Mouse (Mus musculus): Measurements from ENCODE around the gene Tbrg4. TPM values are rescaled to one million over a fixed set of nuclear protein-coding genes. Genes with fewer than 3 reads are reported as not detected.

Gene Tbrg4
- polyA plus RNA-seq, 1 experiment: 190 TPM

- TF ChIP-seq POLR2A (IDR thresholded peaks at IDR 0.05; ENCODE audit: control insufficient read depth, extremely low read depth, insufficient read depth, low read length, poor library complexity): no peak
- no peak for TF ChIP-seq CTCF (IDR thresholded peaks at IDR 0.05; ENCODE audit: borderline replicate concordance, control insufficient read depth, extremely low read depth, insufficient read depth, low read length, poor library complexity)
- Histone ChIP-seq H3K27me3 (ENCODE audit: control insufficient read depth, insufficient read depth, low read length) (no peaks in the 10 kb centered on the region), H3K36me3 (ENCODE audit: control insufficient read depth, insufficient read depth, low read length) (peaks cover 43% of the 10 kb centered on the region), H3K4me3 (ENCODE audit: control insufficient read depth, insufficient read depth, low read length) (no peak overlapping the region), H3K4me1 (replicated peaks; ENCODE audit: control insufficient read depth, insufficient read depth, low read length) (peaks cover 38% of the 10 kb centered on the region), H3K27ac (ENCODE audit: control insufficient read depth, insufficient read depth, low read length) (no peak overlapping the region)
- 20% methylated on average over 4 of the region's 4 CpGs for WGBS
- no peak for DNase-seq
Observed at GRCm38 (mm10) chr11:6566496-6566895, 59.4 kb downstream of the Tbrg4 start.

Other genes with a start within 250 kb of the Tbrg4 start
- gene Zmiz2, start 237.0 kb downstream of the Tbrg4 start, polyA plus RNA-seq (2012; rRNA removed): 137 and 187 TPM in 2 replicates
- gene Ppia, start 210.6 kb downstream of the Tbrg4 start, polyA plus RNA-seq (2012; rRNA removed): 1,363 and 1,486 TPM in 2 replicates
- 163 and 178 TPM in 2 replicates for gene H2afv, start 181.6 kb downstream of the Tbrg4 start, polyA plus RNA-seq (2012; rRNA removed)
- gene Purb, start 150.2 kb downstream of the Tbrg4 start, polyA plus RNA-seq (2012; rRNA removed): 12.7 and 17.8 TPM in 2 replicates
- gene Myo1g, start 105.1 kb downstream of the Tbrg4 start, polyA plus RNA-seq (2012; rRNA removed): 202 and 216 TPM in 2 replicates
- gene Ccm2, start 79.2 kb downstream of the Tbrg4 start, polyA plus RNA-seq (2012; rRNA removed): 450 and 470 TPM in 2 replicates
- 0.33 and 0.36 TPM in 2 replicates for gene Nacad, start 20.0 kb downstream of the Tbrg4 start, polyA plus RNA-seq (2012; rRNA removed)
- gene Wap, start 12.6 kb upstream of the Tbrg4 start, polyA plus RNA-seq (2012; rRNA removed): 0.56 and 1.2 TPM in 2 replicates
- 7.8 and 9.0 TPM in 2 replicates for gene Ramp3, start 32.5 kb upstream of the Tbrg4 start, polyA plus RNA-seq (2012; rRNA removed)
- not detected in 2 replicates for gene Gm11983, start 211.6 kb upstream of the Tbrg4 start, polyA plus RNA-seq (2012; rRNA removed)

Data from thymus, adult 2 months (tissue).